Mouse (Mus musculus): ENCODE results near the gene Dst.

Dst gene

DNA sequence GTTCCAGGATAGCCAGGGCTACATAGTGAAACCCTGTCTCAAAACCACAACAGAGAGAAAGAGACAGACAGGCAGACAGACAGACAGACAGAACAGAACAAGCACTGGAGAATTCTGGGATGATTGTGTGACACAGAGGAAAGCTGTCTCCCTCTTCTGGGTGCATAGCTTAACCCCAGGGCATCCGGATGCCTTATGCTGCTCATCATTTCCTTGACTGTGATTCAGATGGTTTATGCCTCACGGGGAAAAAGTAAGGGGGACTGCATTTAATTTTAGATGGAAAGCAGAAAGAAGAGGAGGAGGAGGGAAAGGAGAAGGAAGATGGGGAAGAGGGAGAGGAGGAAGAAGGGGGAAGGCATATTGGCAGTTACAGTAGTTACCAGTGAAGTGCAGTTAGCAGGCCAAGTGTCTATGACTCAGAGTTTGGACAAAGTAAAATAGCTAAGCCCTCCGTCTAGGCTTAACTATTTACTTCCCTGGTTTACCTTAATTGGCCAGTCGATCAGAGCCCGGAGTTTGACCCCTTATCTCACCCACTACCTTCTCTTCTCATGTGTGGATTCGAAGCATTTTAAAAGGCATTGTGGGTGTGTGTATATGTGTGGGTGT is 201.7 kb downstream of the Dst start:
- H3K9me3 ChIP-seq (ENCODE audit: low read length) = no peaks in the 10 kb centered on the region
- no peak for TF ChIP-seq NANOG (IDR thresholded peaks at IDR 0.05; ENCODE audit: borderline replicate concordance, low read length)
- TF ChIP-seq CTCF (conservative IDR thresholded peaks at IDR 0.05; ENCODE audit: low read length) = no peak
- no peak for TF ChIP-seq POU5F1 (IDR thresholded peaks at IDR 0.05; ENCODE audit: borderline replicate concordance, low read length)
- H3K36me3 ChIP-seq (ENCODE audit: insufficient read depth, low read length) = peaks cover 5% of the 10 kb centered on the region; the same call in 1 of the 2 replicates
- H3K4me1 ChIP-seq (replicated peaks; ENCODE audit: low read depth, low read length) = peaks cover 85% of the 10 kb centered on the region
- H3K4me3 ChIP-seq (replicated peaks; ENCODE audit: low read length) = peak overlapping the region; percentile 55
- no peaks in the 10 kb centered on the region for H3K27me3 ChIP-seq (ENCODE audit: insufficient read depth, low read length)

DNA sequence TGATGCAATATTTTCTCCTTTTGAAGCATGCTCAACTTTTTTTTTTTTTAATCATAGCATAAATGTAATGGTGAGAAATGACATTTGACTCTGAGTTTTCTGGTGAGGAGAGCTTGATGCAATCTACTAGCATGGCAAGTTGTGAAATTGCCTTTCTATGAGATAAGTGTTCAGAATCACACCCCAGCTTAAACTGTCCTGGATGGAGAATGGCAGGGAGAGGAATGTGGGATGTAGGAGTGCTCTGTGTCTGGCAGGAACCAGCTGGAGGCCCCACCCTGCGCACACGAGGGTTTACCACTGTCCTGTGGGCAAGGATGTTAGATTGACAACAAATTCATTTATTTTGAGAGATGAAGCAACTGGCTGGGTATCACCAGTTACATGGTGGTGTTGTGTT is 202.8 kb downstream of the Dst start:
- H3K36me3 ChIP-seq (ENCODE audit: insufficient read depth, low read length) = peaks cover 13% of the 10 kb centered on the region
- H3K9me3 ChIP-seq (ENCODE audit: low read length) = no peaks in the 10 kb centered on the region
- TF ChIP-seq NANOG (IDR thresholded peaks at IDR 0.05; ENCODE audit: borderline replicate concordance, low read length) (no peak), CTCF (conservative IDR thresholded peaks at IDR 0.05; ENCODE audit: low read length) (no peak), POU5F1 (IDR thresholded peaks at IDR 0.05; ENCODE audit: borderline replicate concordance, low read length) (no peak)
- no peak overlapping the region for H3K4me3 ChIP-seq (replicated peaks; ENCODE audit: low read length)
- no peaks in the 10 kb centered on the region for H3K27me3 ChIP-seq (ENCODE audit: insufficient read depth, low read length)
- peaks cover 85% of the 10 kb centered on the region for H3K4me1 ChIP-seq (replicated peaks; ENCODE audit: low read depth, low read length)

DNA sequence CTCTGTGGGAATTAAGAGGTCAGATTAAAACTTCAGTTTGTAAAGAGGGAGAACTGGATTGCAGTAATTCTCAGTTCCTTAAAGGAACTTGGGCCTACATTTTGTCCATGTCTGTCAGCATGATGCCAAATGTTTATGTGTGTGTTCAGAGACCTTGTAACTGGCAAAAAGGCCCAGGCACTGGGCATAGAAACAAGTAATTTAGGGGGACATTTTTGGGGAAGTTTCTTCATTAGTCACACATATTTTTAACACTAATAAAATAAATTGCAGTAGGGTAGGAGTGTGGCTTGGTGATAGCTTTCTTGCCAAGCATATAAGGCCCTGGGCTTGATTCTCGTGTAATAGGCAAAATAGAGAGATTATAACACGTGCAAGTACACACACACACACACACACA is 203.9 kb downstream of the Dst start:
- Histone ChIP-seq H3K36me3 (ENCODE audit: insufficient read depth, low read length) (peaks cover 13% of the 10 kb centered on the region), H3K27me3 (ENCODE audit: insufficient read depth, low read length) (no peaks in the 10 kb centered on the region), H3K4me1 (replicated peaks; ENCODE audit: low read depth, low read length) (peaks cover 83% of the 10 kb centered on the region), H3K4me3 (replicated peaks; ENCODE audit: low read length) (no peak overlapping the region), H3K9me3 (ENCODE audit: low read length) (no peaks in the 10 kb centered on the region)
- TF ChIP-seq POU5F1 (IDR thresholded peaks at IDR 0.05; ENCODE audit: borderline replicate concordance, low read length) = no peak
- no peak for TF ChIP-seq NANOG (IDR thresholded peaks at IDR 0.05; ENCODE audit: borderline replicate concordance, low read length)
- no peak for TF ChIP-seq CTCF (conservative IDR thresholded peaks at IDR 0.05; ENCODE audit: low read length)

DNA sequence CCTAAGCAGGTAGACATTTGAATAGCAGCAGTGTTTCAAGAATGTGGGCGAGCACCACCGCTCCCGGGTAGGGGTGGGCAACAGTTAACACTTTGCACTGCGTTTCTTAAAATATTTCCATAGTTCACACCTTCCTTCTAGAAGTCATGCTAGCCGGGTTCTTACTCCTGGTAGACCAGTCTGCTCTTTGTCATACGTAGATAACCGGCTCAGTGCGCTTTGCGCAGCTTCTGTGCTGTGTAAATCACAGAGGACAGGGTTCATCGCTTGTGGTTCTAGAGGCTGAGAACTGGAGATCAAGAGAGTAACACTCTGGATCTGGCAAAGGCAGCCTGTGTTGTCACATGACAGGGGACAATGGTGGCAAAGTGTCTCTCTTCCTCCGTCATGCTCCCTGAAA is 208.4 kb downstream of the Dst start:
- H3K4me3 ChIP-seq (replicated peaks; ENCODE audit: low read length) = no peak overlapping the region
- H3K4me1 ChIP-seq (replicated peaks; ENCODE audit: low read depth, low read length) = peaks cover 84% of the 10 kb centered on the region
- TF ChIP-seq POU5F1 (IDR thresholded peaks at IDR 0.05; ENCODE audit: borderline replicate concordance, low read length) (no peak), NANOG (IDR thresholded peaks at IDR 0.05; ENCODE audit: borderline replicate concordance, low read length) (no peak), CTCF (conservative IDR thresholded peaks at IDR 0.05; ENCODE audit: low read length) (no peak)
- H3K36me3 ChIP-seq (ENCODE audit: insufficient read depth, low read length) = peaks cover 47% of the 10 kb centered on the region
- no peaks in the 10 kb centered on the region for H3K9me3 ChIP-seq (ENCODE audit: low read length)
- no peaks in the 10 kb centered on the region for H3K27me3 ChIP-seq (ENCODE audit: insufficient read depth, low read length)

DNA sequence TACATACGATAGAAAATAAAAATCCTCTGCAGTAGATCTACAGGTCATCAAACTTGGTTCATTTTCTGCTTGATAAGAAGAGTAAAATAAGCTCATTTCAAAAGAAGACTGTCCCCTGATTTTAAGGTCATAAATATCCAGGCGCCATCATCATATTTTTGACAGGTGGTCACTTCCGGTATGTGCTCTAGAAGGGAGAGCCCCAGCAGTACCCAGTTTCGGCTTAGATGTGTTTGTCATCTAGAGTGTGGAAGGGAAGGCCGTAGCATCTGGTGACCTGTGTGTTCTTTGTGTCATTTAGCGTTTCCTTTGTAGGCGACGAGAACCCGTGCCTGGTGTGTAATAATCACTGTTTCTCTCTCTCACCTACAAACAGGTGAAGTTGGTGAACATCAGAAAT is 209.0 kb downstream of the Dst start:
- H3K36me3 ChIP-seq (ENCODE audit: insufficient read depth, low read length) = peaks cover 53% of the 10 kb centered on the region
- no peak overlapping the region for H3K4me3 ChIP-seq (replicated peaks; ENCODE audit: low read length)
- H3K27me3 ChIP-seq (ENCODE audit: insufficient read depth, low read length) = no peaks in the 10 kb centered on the region
- H3K9me3 ChIP-seq (ENCODE audit: low read length) = no peaks in the 10 kb centered on the region
- peaks cover 84% of the 10 kb centered on the region for H3K4me1 ChIP-seq (replicated peaks; ENCODE audit: low read depth, low read length)
- TF ChIP-seq CTCF (conservative IDR thresholded peaks at IDR 0.05; ENCODE audit: low read length) (no peak), POU5F1 (IDR thresholded peaks at IDR 0.05; ENCODE audit: borderline replicate concordance, low read length) (no peak), NANOG (IDR thresholded peaks at IDR 0.05; ENCODE audit: borderline replicate concordance, low read length) (no peak)

DNA sequence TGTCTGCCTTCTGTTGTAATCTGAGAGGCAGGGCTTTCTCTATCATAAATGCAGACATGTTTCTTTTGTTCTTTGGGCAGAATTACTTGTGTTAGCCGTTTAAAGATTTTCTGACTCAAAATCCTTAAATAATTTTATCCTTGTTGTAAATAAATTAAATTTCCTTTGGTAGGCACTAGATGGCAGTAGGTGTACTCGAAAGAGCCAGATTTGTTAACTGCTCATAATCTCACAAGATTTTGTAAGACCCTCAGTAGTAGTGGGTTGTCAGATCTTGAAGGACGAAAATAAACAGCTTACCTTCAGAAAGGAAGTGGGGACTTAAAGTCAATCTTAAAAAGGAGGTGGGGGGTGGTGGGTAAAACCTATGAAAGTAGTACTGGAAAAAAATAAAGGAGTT is 209.7 kb downstream of the Dst start:
- Histone ChIP-seq H3K36me3 (ENCODE audit: insufficient read depth, low read length) (peaks cover 58% of the 10 kb centered on the region), H3K27me3 (ENCODE audit: insufficient read depth, low read length) (no peaks in the 10 kb centered on the region), H3K4me1 (replicated peaks; ENCODE audit: low read depth, low read length) (peaks cover 85% of the 10 kb centered on the region), H3K9me3 (ENCODE audit: low read length) (no peaks in the 10 kb centered on the region), H3K4me3 (replicated peaks; ENCODE audit: low read length) (no peak overlapping the region)
- 0 out of 2 replicates have a peak, but pooled peaks have one; percentile 7 for TF ChIP-seq CTCF (conservative IDR thresholded peaks at IDR 0.05; ENCODE audit: low read length)
- TF ChIP-seq NANOG (IDR thresholded peaks at IDR 0.05; ENCODE audit: borderline replicate concordance, low read length) = no peak

DNA sequence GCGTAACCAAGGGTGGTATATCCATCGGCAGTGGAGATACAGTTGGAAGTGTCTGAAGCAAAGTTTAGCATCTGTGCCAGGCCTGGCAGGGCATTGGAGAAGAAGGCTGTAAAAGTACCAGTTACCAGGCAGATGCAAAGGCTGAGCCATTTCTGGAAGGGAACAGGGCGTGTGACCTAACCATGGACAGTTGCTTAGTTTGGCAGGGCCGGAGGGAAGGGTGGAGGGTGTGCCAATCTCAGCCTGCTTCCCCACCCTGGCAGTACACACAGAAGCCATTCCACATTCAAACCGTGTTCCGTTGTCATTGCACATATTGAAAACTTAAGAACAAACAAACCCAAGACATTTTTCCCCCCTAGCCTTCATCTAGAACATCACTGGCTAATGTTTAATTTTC is 212.0 kb downstream of the Dst start:
- TF ChIP-seq POU5F1 (IDR thresholded peaks at IDR 0.05; ENCODE audit: borderline replicate concordance, low read length) = no peak
- TF ChIP-seq NANOG (IDR thresholded peaks at IDR 0.05; ENCODE audit: borderline replicate concordance, low read length) = no peak
- TF ChIP-seq CTCF (conservative IDR thresholded peaks at IDR 0.05; ENCODE audit: low read length) = no peak
- no peak overlapping the region for H3K4me3 ChIP-seq (replicated peaks; ENCODE audit: low read length)
- no peaks in the 10 kb centered on the region for H3K27me3 ChIP-seq (ENCODE audit: insufficient read depth, low read length)
- H3K9me3 ChIP-seq (ENCODE audit: low read length) = no peaks in the 10 kb centered on the region
- H3K36me3 ChIP-seq (ENCODE audit: insufficient read depth, low read length) = peaks cover 66% of the 10 kb centered on the region
- peaks cover 71% of the 10 kb centered on the region for H3K4me1 ChIP-seq (replicated peaks; ENCODE audit: low read depth, low read length)

DNA sequence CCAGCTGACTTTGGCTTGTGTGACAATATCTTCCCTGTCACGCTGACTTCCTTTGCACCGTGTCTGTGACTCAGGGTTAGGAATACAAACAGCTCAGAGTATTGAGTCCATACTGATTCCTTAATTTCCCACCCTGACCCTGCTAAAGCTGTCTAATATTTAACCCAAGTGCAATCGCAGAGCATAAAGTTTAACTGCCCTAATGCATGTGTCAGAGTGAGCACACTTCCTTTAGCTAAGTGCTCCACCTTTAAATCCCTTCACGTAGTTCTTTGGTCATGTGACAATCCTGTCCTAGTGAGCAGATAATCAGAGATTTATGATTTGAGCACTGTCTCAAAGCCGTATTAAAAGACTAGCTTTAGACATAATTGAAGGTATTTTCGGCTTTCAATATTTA is 212.6 kb downstream of the Dst start:
- H3K4me3 ChIP-seq (replicated peaks; ENCODE audit: low read length) = no peak overlapping the region
- H3K27me3 ChIP-seq (ENCODE audit: insufficient read depth, low read length) = no peaks in the 10 kb centered on the region
- TF ChIP-seq POU5F1 (IDR thresholded peaks at IDR 0.05; ENCODE audit: borderline replicate concordance, low read length) = no peak
- TF ChIP-seq NANOG (IDR thresholded peaks at IDR 0.05; ENCODE audit: borderline replicate concordance, low read length) = no peak
- TF ChIP-seq CTCF (conservative IDR thresholded peaks at IDR 0.05; ENCODE audit: low read length) = no peak
- H3K36me3 ChIP-seq (ENCODE audit: insufficient read depth, low read length) = peaks cover 67% of the 10 kb centered on the region
- H3K9me3 ChIP-seq (ENCODE audit: low read length) = no peaks in the 10 kb centered on the region
- peaks cover 70% of the 10 kb centered on the region for H3K4me1 ChIP-seq (replicated peaks; ENCODE audit: low read depth, low read length)

Data from E14TG2a.4 (cell line).